Comparison of ENCODE assay signal across 11 mouse cellular contexts in genomic region chr12:79072576-79072975, GRCm38 (mm10). TPM values are rescaled to one million over a fixed set of nuclear protein-coding genes. Genes with fewer than 3 reads are reported as not detected.
"Had no signal": no experiment of that assay in that cellular context is flagged by ENCODE, and none has a peak within 500 bp of the region (broad histone marks: within the 10 kb centered on the region; RNA-seq: fewer than 3 reads in every experiment).

No protein-coding gene starts in this region.

- DNase-seq: liver, postnatal 0 days; lung, adult 2 months; lung, postnatal 4 days; midbrain, embryonic 14.5 days; right cerebral cortex, postnatal 14 days; thymus, adult 2 months; thymus, postnatal 25 days; thymus, postnatal 4 days had no signal

- ATAC-seq: liver, postnatal 0 days; lung, postnatal 0 days; midbrain, embryonic 16.5 days had no signal

RNA-seq across cellular contexts. Expression of gene Plekhh1, which starts 43.6 kb away (rescaled TPM):
- total RNA-seq: megakaryocyte-erythroid progenitor cell, adult 5-6 weeks had no signal

RNA-seq across cellular contexts. Expression of gene Arg2, which starts 58.0 kb away (rescaled TPM):
- total RNA-seq: megakaryocyte-erythroid progenitor cell, adult 5-6 weeks had no signal
